Mouse (Mus musculus) limb, embryonic 13.5 days (tissue): ENCODE measurements at regions not wholly inside any gene's neighbourhood (a gene's known extent, or its start where the extent isn't known, plus 50 kb on each side); places are given as distances from the start of the nearest gene placed in this dataset.
A peak's percentile ranks its signal among the peaks of the same experiment; 100 is the strongest.
"Not testable (repeated sequence)": the region's sequence is repeated elsewhere in the genome, so short reads cannot be mapped to it uniquely, and the experiment has no call there.

Experiments
- ATAC-seq: fragments of 200-750 bp; cut with Nextera tagmentation; 2 replicates; pipeline ENCODE4 v1.8.0; 2017; ENCODE audit warnings: low read depth, moderate number of reproducible peaks, moderate TSS enrichment; ENCODE audit not compliant: low FRiP score
- H3K27ac ChIP-seq: fragments of 300-500 bp; sonication (generic); 2 replicates; pipeline ENCODE4 v1.5.1; 2015; ENCODE audit warnings: inconsistent platforms, mild to moderate bottlenecking, moderate library complexity
- H3K27me3 ChIP-seq: fragments of 300-500 bp; sonication (generic); 2 replicates; pipeline ENCODE4 v1.6.1; 2015; ENCODE audit warnings: mild to moderate bottlenecking, inconsistent platforms
- H3K36me3 ChIP-seq: fragments of 300-500 bp; sonication (generic); 2 replicates; pipeline ENCODE4 v1.6.1; 2015; ENCODE audit warnings: inconsistent platforms, mild to moderate bottlenecking, moderate library complexity
- H3K4me1 ChIP-seq: fragments of 300-500 bp; sonication (generic); 2 replicates; pipeline ENCODE4 v1.6.1; 2015; ENCODE audit warnings: inconsistent platforms
- H3K4me2 ChIP-seq: fragments of 300-500 bp; sonication (generic); replicated peaks from 2 replicates; pipeline ENCODE4 v1.6.1; 2015; ENCODE audit warnings: inconsistent platforms, mild to moderate bottlenecking, moderate library complexity
- H3K4me3 ChIP-seq: fragments of 300-500 bp; sonication (generic); 2 replicates; pipeline ENCODE4 v1.5.1; 2015; ENCODE audit warnings: moderate library complexity, mild to moderate bottlenecking, inconsistent platforms
- H3K9ac ChIP-seq: fragments of 300-500 bp; sonication (generic); 2 replicates; pipeline ENCODE4 v1.6.1; 2015; ENCODE audit warnings: mild to moderate bottlenecking, inconsistent platforms
- H3K9me3 ChIP-seq: fragments of 300-500 bp; sonication (generic); 2 replicates; pipeline ENCODE4 v1.6.1; 2016; ENCODE audit warnings: inconsistent platforms
- WGBS: fragments of 180-500 bp; shearing (Covaris S2); methylation state at CpG from one replicate; pipeline ENCODE4 v1.1.7; 2015; 5-methylcytosine and 5-hydroxymethylcytosine counted together

DNA sequence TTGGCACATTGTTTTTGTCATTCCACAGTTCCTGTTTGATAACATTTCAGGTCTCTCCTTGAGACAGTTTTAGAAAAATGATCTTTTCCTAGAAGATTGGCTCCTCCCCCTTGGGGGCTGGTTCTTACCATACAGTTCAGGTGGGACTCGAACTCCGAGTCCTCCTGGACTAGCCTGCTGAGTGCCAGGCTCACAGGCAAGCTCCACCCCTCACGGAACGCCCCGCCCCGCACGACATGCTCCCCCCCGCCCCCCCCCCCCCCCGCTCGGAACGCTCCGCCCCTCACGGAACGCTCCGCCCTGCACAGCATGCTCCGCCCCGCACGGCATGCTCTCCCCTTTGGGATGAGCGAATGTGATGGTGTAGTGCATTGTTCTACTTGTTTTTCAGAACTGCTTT, 65.9 kb upstream of the Inpp5a start:
- H3K4me1 ChIP-seq, result peaks cover 39% of the 10 kb centered on the region
- H3K4me3 ChIP-seq, result no peak overlapping the region
- no peaks in the 10 kb centered on the region for H3K9me3 ChIP-seq
- no peak for ATAC-seq
- H3K4me2 ChIP-seq, result no peak overlapping the region
- no peak overlapping the region for H3K9ac ChIP-seq
- H3K36me3 ChIP-seq, result no peaks in the 10 kb centered on the region
- H3K27me3 ChIP-seq, result no peaks in the 10 kb centered on the region
- no peak overlapping the region for H3K27ac ChIP-seq
- WGBS, result 77% methylated on average over 13 of the region's 19 CpGs

DNA sequence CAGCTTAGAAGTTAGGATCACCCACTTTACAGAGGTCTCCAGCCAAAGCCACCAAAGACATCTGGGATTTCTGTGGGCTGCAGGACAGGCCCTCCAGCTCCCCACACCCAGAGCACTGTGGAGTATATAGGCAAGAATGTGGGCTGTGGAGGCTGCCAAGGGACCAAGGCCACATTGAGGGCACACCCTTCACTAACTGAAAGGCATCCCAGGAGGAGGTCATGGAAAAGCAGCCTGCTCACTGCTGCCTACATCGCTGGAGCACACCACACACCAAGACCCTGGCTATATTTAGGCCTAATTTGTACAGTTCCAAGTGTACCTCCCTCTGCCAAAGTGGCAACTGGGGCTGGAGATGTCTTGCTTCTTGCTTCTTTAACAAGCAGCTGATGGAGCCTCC, 61.9 kb upstream of the Inpp5a start:
- WGBS, result 67% methylated on average over 1 of the region's 1 CpGs
- peak; percentile 54; the same call in 1 of the 2 replicates for ATAC-seq
- H3K36me3 ChIP-seq, result no peaks in the 10 kb centered on the region
- H3K9me3 ChIP-seq, result no peaks in the 10 kb centered on the region
- H3K9ac ChIP-seq, result no peak overlapping the region
- peaks cover 16% of the 10 kb centered on the region for H3K4me1 ChIP-seq
- no peak overlapping the region for H3K4me2 ChIP-seq
- peak overlapping the region; percentile 44; the same call in 1 of the 2 replicates for H3K27ac ChIP-seq
- H3K27me3 ChIP-seq, result no peaks in the 10 kb centered on the region
- no peak overlapping the region for H3K4me3 ChIP-seq

- no peaks in the 10 kb centered on the region for H3K27me3 ChIP-seq
- no peak for ATAC-seq
- WGBS, result 69% methylated on average over 6 of the region's 6 CpGs
Measured at GRCm38 (mm10) chr7:139332791-139333190, 56.1 kb upstream of the Inpp5a start.

DNA sequence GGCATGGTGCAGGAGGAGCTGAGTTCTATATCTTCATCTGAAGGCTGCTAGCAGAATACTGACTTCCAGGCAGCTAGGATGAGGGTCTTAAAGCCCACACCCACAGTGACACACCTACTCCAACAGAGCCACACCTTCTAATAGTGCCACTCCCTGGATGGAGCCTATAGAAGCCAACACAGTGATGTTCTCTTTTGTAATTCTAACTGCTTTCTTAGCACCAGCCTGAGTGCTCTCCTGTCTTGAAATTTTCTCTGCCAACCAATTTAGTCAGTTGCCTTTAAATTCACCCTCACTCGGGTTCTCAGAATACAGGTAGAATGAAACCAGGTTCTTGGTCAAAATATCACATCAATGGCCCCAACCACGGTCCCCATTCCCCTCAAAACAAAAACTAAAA, 50.9 kb upstream of the Inpp5a start:
- not testable (repeated sequence) for ATAC-seq, H3K4me2 ChIP-seq, H3K36me3 ChIP-seq, H3K27ac ChIP-seq, H3K27me3 ChIP-seq, H3K4me3 ChIP-seq, H3K4me1 ChIP-seq, H3K9me3 ChIP-seq, H3K9ac ChIP-seq
- 84% methylated on average over 2 of the region's 2 CpGs for WGBS

More at GRCm38 (mm10) chr7:139332791-139333190, 56.1 kb upstream of the Inpp5a start:
- Histone ChIP-seq H3K9ac (no peak overlapping the region), H3K9me3 (no peaks in the 10 kb centered on the region), H3K36me3 (no peaks in the 10 kb centered on the region), H3K4me2 (no peak overlapping the region), H3K27ac (no peak overlapping the region), H3K4me1 (no peaks in the 10 kb centered on the region), H3K4me3 (no peak overlapping the region)
